Mouse (Mus musculus): Measurements from ENCODE around the gene Tldc1. TPM values are rescaled to one million over a fixed set of nuclear protein-coding genes. Genes with fewer than 3 reads are reported as not detected.

Tldc1 gene
- polyA plus RNA-seq, 1 experiment from 2014 or later = 5.4 TPM

DNA sequence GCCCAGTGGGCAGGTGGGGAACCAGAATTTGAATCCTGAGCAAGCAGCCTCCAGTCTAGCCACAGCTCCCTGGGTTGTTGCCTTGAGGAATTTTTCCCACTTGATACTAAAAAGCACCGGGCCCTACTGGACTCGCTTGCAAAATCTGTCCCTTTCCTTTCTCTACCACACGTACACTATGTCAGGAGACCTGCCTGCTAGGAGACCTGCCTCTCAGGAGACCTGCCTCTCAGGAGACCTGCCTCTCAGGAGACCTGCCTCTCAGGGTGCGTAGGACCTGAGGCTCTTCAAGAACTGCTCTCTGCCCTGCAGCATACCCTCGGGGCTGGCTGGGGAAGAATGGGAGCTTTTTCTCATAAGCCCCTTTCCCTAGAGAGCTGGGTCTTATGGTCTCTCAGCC lies 64.8 kb downstream of the Tldc1 start:
- H3K4me3 ChIP-seq (ENCODE audit: low read depth, low read length) = no peak overlapping the region
- H3K9me3 ChIP-seq (ENCODE audit: control insufficient read depth, low read length) = no peaks in the 10 kb centered on the region
- DNase-seq (ENCODE audit: low spot score) = no peak
- no peak for ATAC-seq (ENCODE audit: low read depth)
- no peak overlapping the region for H3K4me2 ChIP-seq (ENCODE audit: low read depth, low read length)
- H3K9ac ChIP-seq (ENCODE audit: low read depth, low read length) = no peak overlapping the region
- H3K27ac ChIP-seq (replicated peaks; ENCODE audit: low read depth, low read length) = no peak overlapping the region
- H3K27me3 ChIP-seq (replicated peaks; ENCODE audit: control insufficient read depth, insufficient read depth, low read length) = no peaks in the 10 kb centered on the region
- H3K4me1 ChIP-seq (ENCODE audit: control insufficient read depth, insufficient read depth, low read length) = no peaks in the 10 kb centered on the region
- 66% methylated on average over 5 of the region's 5 CpGs for WGBS
- H3K36me3 ChIP-seq (ENCODE audit: control insufficient read depth, insufficient read depth, low read length) = no peaks in the 10 kb centered on the region

DNA sequence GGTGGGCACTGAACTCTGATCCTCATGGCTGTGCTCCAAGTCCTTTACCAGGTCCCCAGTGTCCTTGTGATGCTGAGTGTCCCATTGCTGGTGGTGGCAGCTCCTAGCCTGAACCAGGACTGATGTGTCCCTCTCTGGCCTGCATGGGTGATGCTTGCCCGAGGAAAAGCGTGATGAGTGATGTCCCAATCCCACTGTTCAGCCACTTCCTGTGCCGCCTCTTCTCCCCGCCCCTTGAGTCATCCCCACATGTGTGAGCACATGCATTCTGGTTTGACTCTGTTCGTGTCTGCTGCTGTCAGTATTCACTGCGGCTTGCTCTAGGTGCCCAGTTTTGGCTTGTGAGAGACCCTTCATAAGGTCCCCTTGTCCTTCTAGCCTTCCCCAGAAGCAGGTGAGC lies 66.0 kb downstream of the Tldc1 start:
- WGBS = 59% methylated on average over 6 of the region's 6 CpGs
- no peaks in the 10 kb centered on the region for H3K9me3 ChIP-seq (ENCODE audit: control insufficient read depth, low read length)
- H3K9ac ChIP-seq (ENCODE audit: low read depth, low read length) = no peak overlapping the region
- H3K4me1 ChIP-seq (ENCODE audit: control insufficient read depth, insufficient read depth, low read length) = no peaks in the 10 kb centered on the region
- H3K36me3 ChIP-seq (ENCODE audit: control insufficient read depth, insufficient read depth, low read length) = no peaks in the 10 kb centered on the region
- ATAC-seq (ENCODE audit: low read depth) (no peak), DNase-seq (ENCODE audit: low spot score) (no peak)
- H3K4me2 ChIP-seq (ENCODE audit: low read depth, low read length) = no peak overlapping the region
- H3K27me3 ChIP-seq (replicated peaks; ENCODE audit: control insufficient read depth, insufficient read depth, low read length) = no peaks in the 10 kb centered on the region
- H3K4me3 ChIP-seq (ENCODE audit: low read depth, low read length) = no peak overlapping the region
- H3K27ac ChIP-seq (replicated peaks; ENCODE audit: low read depth, low read length) = no peak overlapping the region

Other genes starting within 250 kb of the Tldc1 start
- gene Mbtps1, start 219.7 kb downstream of the Tldc1 start, polyA plus RNA-seq (2014; fragmentation: Nextera tagmentation; extraction: Ambion mirVana) = 110 and 124 TPM in 2 replicates
- gene Hsdl1, start 203.2 kb downstream of the Tldc1 start, polyA plus RNA-seq (2014; fragmentation: Nextera tagmentation; extraction: Ambion mirVana) = 34.0 and 37.1 TPM in 2 replicates
- gene Dnaaf1, start 203.2 kb downstream of the Tldc1 start, polyA plus RNA-seq (2014; fragmentation: Nextera tagmentation; extraction: Ambion mirVana) = 0.83 and 2.5 TPM in 2 replicates
- gene Taf1c, start 173.2 kb downstream of the Tldc1 start, polyA plus RNA-seq (2014; fragmentation: Nextera tagmentation; extraction: Ambion mirVana) = 7.9 and 11.3 TPM in 2 replicates
- 0.14 and 0.17 TPM in 2 replicates for gene Adad2, start 165.7 kb downstream of the Tldc1 start, polyA plus RNA-seq (2014; fragmentation: Nextera tagmentation; extraction: Ambion mirVana)
- gene Kcng4, start 142.7 kb downstream of the Tldc1 start, polyA plus RNA-seq (2014; fragmentation: Nextera tagmentation; extraction: Ambion mirVana) = 0.28 and 0.48 TPM in 2 replicates
- 2.0 and 3.5 TPM in 2 replicates for gene Wfdc1, start 112.1 kb downstream of the Tldc1 start, polyA plus RNA-seq (2014; fragmentation: Nextera tagmentation; extraction: Ambion mirVana)
- gene Atp2c2, start 78.4 kb downstream of the Tldc1 start, polyA plus RNA-seq (2014; fragmentation: Nextera tagmentation; extraction: Ambion mirVana) = 1.3 and 1.8 TPM in 2 replicates
- gene Cotl1, start 62.1 kb upstream of the Tldc1 start, polyA plus RNA-seq (2014; fragmentation: Nextera tagmentation; extraction: Ambion mirVana) = 255 and 299 TPM in 2 replicates
- 8.6 and 10.1 TPM in 2 replicates for gene Klhl36, start 83.8 kb upstream of the Tldc1 start, polyA plus RNA-seq (2014; fragmentation: Nextera tagmentation; extraction: Ambion mirVana)
- 90.5 and 93.0 TPM in 2 replicates for gene Usp10, start 131.9 kb upstream of the Tldc1 start, polyA plus RNA-seq (2014; fragmentation: Nextera tagmentation; extraction: Ambion mirVana)
- gene Gm20388, start 132.4 kb upstream of the Tldc1 start, polyA plus RNA-seq (2014; fragmentation: Nextera tagmentation; extraction: Ambion mirVana) = 1.5 TPM in 1 of 2 replicates, not detected in the other
- gene Crispld2, start 214.0 kb upstream of the Tldc1 start, polyA plus RNA-seq (2014; fragmentation: Nextera tagmentation; extraction: Ambion mirVana) = 4.9 and 5.6 TPM in 2 replicates

All from embryonic facial prominence, embryonic 14.5 days (tissue).